Mouse (Mus musculus) lung, postnatal 25 days (tissue): ENCODE results near the gene Gimap3.

Source experiments
- DNase-seq: peaks from one replicate; pipeline ENCODE4 v3.0.0; 2022; ENCODE audit warnings: low spot score

Gimap3 gene

GRCm38 (mm10) chr6:48742422-48743351 is 28.0 kb downstream of the Gimap3 start:
- no peak for DNase-seq

DNA sequence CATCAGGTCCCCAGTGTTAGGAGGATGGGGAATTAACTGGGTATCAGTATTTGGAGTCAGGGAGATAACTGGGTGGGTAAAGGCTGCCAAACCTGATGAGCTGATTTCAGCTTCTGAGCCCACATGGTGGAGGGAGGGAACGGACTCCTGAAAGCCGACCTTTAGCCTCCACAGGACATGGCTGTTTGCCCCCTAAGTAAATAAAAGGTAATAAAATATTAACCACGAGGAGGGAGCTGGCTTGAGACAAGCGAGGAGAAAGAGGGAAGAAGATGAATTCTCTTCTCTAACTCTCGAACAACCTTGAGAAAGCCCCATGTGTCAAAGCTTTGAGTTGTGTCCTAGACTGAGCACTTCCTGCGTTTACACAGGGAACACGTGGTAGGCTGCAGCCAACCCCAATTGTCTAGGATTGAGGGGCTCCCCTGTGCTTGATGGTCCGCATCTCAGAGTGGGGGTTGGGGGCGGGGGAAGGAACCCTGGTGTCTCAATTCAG is 28.9 kb downstream of the Gimap3 start:
- DNase-seq = no peak

- DNase-seq = no peak
Observed at GRCm38 (mm10) chr6:48741273-48741672, 29.4 kb downstream of the Gimap3 start.

DNA sequence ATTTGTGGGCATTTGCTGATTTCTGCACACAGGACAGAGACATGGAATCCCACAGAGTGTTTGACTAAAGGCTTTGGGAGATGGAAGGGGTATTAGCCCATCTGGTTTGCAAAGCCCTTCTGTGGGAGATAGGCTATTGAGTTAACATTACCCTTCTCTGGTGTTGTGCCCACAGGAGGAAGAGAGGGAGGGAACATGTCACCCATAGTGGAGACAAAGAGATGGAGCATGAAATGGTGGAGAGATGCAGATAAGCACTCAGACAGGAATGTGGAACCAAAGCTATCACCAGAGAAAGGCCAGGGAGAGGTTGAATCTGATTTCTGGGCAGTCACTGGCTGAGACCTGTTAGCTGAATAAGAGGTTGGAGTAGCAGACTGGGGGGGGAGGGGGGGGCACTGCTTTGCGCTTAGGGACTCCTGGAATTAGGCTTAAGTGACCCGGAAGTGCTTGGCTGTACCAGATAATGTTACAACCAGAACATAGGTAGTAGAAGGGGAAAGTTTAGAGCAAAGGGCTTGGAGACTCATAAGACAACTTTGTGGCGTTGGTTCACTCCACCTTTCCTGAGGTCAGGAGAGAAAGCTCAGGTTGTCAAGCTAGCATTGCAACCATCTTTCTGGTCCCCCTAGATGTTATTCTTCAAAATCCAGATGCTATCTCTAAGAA is 30.0 kb downstream of the Gimap3 start:
- no peak for DNase-seq

GRCm38 (mm10) chr6:48739780-48740055 is 30.9 kb downstream of the Gimap3 start:
- DNase-seq = no peak

GRCm38 (mm10) chr6:48738961-48739779 is 31.5 kb downstream of the Gimap3 start, which contains the start of gene Gimap1:
TSS of gene Gimap1 (plus strand) at chr6:48739054.
- DNase-seq = peak; percentile 68

GRCm38 (mm10) chr6:48737688-48738087 is 33.0 kb downstream of the Gimap3 start:
- DNase-seq = no peak

- no peak for DNase-seq
Observed at GRCm38 (mm10) chr6:48737053-48737452, 33.6 kb downstream of the Gimap3 start.

DNA sequence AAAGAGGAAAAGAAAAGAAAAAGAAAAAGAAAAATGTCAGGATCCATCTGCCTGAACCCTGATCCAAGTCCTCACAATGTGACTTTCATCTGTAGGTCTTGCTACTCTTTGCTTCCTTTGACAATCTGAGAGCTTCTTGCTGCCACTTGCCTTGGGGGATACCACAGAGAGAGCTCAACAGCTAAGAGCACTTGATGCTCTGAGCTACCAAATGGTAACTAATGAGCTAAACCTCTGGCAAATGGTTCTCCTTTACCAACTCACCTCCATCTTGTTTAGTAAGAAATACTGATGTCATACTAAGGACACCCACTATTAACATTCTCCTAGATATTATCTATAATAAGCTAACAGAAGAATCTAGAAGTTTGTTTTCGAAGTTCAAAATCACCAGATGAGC is 37.0 kb downstream of the Gimap3 start:
- DNase-seq = no peak

DNA sequence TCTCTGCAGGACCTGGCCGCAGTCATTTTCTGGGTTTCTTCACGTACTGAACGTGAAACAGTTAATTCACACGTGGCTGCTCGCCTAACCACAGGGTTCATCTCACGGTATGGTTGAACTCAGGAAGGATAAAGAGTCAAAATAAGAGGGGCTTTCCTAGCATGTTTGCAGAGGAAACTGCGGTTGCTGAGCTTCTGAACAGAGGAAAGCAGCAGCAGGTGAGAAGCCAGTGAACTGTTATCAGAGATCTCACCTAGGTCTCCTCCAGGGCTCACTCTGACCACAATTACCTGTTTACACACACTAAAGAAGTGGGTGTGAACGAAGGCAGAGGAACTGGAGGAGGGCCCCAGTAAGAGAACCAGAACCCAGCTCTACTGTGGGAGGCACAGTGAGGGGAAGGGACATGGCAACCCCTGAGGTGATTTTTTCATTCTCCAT is 37.8 kb downstream of the Gimap3 start:
- DNase-seq = peak; percentile 74

GRCm38 (mm10) chr6:48727761-48728160 is 42.9 kb downstream of the Gimap3 start:
- no peak for DNase-seq

- peak; percentile 88 for DNase-seq
Observed at GRCm38 (mm10) chr6:48725476-48725875, 45.2 kb downstream of the Gimap3 start.

DNA sequence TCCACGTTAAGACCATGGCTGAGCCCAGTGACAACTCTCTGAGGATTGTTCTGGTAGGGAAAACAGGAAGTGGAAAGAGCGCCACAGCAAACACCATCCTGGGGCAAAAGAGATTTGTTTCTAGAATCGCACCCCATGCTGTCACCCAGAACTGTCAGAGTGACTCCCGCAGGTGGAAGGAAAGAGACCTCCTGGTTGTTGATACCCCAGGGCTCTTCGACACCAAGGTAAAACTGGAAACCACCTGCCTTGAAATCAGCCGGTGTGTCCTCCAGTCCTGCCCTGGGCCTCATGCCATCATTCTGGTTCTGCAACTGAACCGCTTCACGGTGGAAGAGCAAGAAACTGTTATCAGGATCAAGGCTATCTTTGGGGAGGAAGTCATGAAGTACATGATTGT is 47.2 kb downstream of the Gimap3 start:
- no peak for DNase-seq

DNA sequence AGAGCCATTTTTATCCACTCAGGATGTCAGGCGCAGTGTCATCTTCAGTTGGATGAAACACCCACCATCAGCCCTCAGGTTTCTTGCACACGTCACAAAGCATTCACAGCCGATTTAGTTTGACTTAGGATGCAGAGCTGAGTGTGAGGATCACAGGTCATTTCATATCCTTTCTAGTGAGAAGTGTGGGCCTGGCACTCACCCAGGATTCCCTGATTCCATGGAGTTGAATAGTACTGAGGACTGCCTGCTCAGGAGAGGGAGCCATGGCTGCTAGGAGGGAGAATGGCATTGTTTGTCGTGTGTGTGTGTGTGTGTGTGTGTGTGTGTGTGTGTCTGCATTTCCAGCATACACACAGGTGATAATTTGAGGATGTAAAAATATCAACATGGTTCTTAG is 50.3 kb downstream of the Gimap3 start:
- no peak for DNase-seq

GRCm38 (mm10) chr6:48718455-48718854 is 52.2 kb downstream of the Gimap3 start, which contains the start of the genes Gm28053 and Gimap7:
TSS of gene Gm28053 (plus strand) at chr6:48718607.
TSS of gene Gimap7 (plus strand) at chr6:48718621.
- peak; percentile 50 for DNase-seq
